Mouse (Mus musculus): ENCODE measurements at regions not wholly inside any gene's neighbourhood (a gene's known extent, or its start where the extent isn't known, plus 50 kb on each side); places are given as distances from the start of the nearest gene placed in this dataset.

DNA sequence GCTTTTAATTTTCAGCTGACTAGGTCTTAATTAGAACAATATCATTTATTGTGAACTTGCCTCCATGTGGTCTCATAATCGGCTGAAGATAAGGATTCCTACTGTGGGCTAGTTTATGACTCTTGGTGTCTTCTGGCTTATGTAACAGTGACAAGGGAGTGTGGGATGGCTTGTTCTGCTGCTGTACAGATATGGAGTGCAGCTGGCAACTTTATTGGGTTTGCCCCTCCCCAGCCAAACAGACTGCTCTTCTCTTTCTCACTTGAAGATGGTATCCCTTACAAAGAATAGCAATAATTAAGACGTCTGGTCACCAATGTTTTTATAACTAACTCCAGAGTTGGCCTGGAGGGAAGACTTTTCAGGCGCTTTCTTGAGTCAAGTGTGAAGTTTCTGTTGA lies 584.8 kb downstream of the Insc start:
- 50% methylated on average over 3 of the region's 3 CpGs for WGBS
- no peaks in the 10 kb centered on the region for H3K36me3 ChIP-seq (replicated peaks; ENCODE audit: control insufficient read depth, insufficient read depth, low read depth, low read length)
- H3K4me2 ChIP-seq (ENCODE audit: low read depth, low read length): no peak overlapping the region
- no peak overlapping the region for H3K27ac ChIP-seq (replicated peaks; ENCODE audit: low read depth, low read length)
- ATAC-seq (replicated peaks; ENCODE audit: insufficient number of reproducible peaks, low FRiP score, low TSS enrichment, low read depth): no peak
- H3K9ac ChIP-seq (replicated peaks; ENCODE audit: low read length): no peak overlapping the region
- no peaks in the 10 kb centered on the region for H3K9me3 ChIP-seq (replicated peaks; ENCODE audit: control insufficient read depth, low read length)
- no peak overlapping the region for H3K4me3 ChIP-seq (ENCODE audit: low read depth, low read length)
- H3K4me1 ChIP-seq (ENCODE audit: control insufficient read depth, insufficient read depth, low read length): no peaks in the 10 kb centered on the region
- H3K27me3 ChIP-seq (ENCODE audit: control insufficient read depth, insufficient read depth, low read length): no peaks in the 10 kb centered on the region
- no peak for DNase-seq (ENCODE audit: low spot score)

GRCm38 (mm10) chr7:115331698-115332097 lies 588.2 kb downstream of the Insc start:
- Histone ChIP-seq H3K4me1 (ENCODE audit: control insufficient read depth, insufficient read depth, low read length) (no peaks in the 10 kb centered on the region), H3K9ac (replicated peaks; ENCODE audit: low read length) (no peak overlapping the region), H3K4me3 (ENCODE audit: low read depth, low read length) (no peak overlapping the region), H3K4me2 (ENCODE audit: low read depth, low read length) (no peak overlapping the region), H3K9me3 (replicated peaks; ENCODE audit: control insufficient read depth, low read length) (no peaks in the 10 kb centered on the region), H3K27ac (replicated peaks; ENCODE audit: low read depth, low read length) (no peak overlapping the region), H3K27me3 (ENCODE audit: control insufficient read depth, insufficient read depth, low read length) (no peaks in the 10 kb centered on the region), H3K36me3 (replicated peaks; ENCODE audit: control insufficient read depth, insufficient read depth, low read depth, low read length) (no peaks in the 10 kb centered on the region)
- no peak for DNase-seq (ENCODE audit: low spot score)
- WGBS: 81% methylated on average over 1 of the region's 1 CpGs
- no peak for ATAC-seq (replicated peaks; ENCODE audit: insufficient number of reproducible peaks, low FRiP score, low TSS enrichment, low read depth)

- 72% methylated on average over 1 of the region's 1 CpGs for WGBS
Observed at GRCm38 (mm10) chr7:115333046-115333577, 589.6 kb downstream of the Insc start.

GRCm38 (mm10) chr7:115335051-115335450 lies 591.6 kb downstream of the Insc start:
- Histone ChIP-seq H3K9me3 (replicated peaks; ENCODE audit: control insufficient read depth, low read length) (no peaks in the 10 kb centered on the region), H3K4me2 (ENCODE audit: low read depth, low read length) (no peak overlapping the region), H3K27ac (replicated peaks; ENCODE audit: low read depth, low read length) (no peak overlapping the region), H3K27me3 (ENCODE audit: control insufficient read depth, insufficient read depth, low read length) (no peaks in the 10 kb centered on the region), H3K36me3 (replicated peaks; ENCODE audit: control insufficient read depth, insufficient read depth, low read depth, low read length) (no peaks in the 10 kb centered on the region), H3K9ac (replicated peaks; ENCODE audit: low read length) (no peak overlapping the region), H3K4me3 (ENCODE audit: low read depth, low read length) (no peak overlapping the region), H3K4me1 (ENCODE audit: control insufficient read depth, insufficient read depth, low read length) (no peaks in the 10 kb centered on the region)
- no peak for ATAC-seq (replicated peaks; ENCODE audit: insufficient number of reproducible peaks, low FRiP score, low TSS enrichment, low read depth)
- DNase-seq (ENCODE audit: low spot score): no peak
- 93% methylated on average over 3 of the region's 3 CpGs for WGBS

More at GRCm38 (mm10) chr7:115333046-115333577, 589.6 kb downstream of the Insc start:
- ATAC-seq (replicated peaks; ENCODE audit: insufficient number of reproducible peaks, low FRiP score, low TSS enrichment, low read depth) (no peak), DNase-seq (ENCODE audit: low spot score) (no peak)
- Histone ChIP-seq H3K27ac (replicated peaks; ENCODE audit: low read depth, low read length) (no peak overlapping the region), H3K4me3 (ENCODE audit: low read depth, low read length) (no peak overlapping the region), H3K4me1 (ENCODE audit: control insufficient read depth, insufficient read depth, low read length) (no peaks in the 10 kb centered on the region), H3K36me3 (replicated peaks; ENCODE audit: control insufficient read depth, insufficient read depth, low read depth, low read length) (no peaks in the 10 kb centered on the region), H3K9ac (replicated peaks; ENCODE audit: low read length) (no peak overlapping the region), H3K9me3 (replicated peaks; ENCODE audit: control insufficient read depth, low read length) (no peaks in the 10 kb centered on the region), H3K27me3 (ENCODE audit: control insufficient read depth, insufficient read depth, low read length) (no peaks in the 10 kb centered on the region), H3K4me2 (ENCODE audit: low read depth, low read length) (no peak overlapping the region)

GRCm38 (mm10) chr7:115340155-115340554 lies 596.7 kb downstream of the Insc start:
- Histone ChIP-seq H3K4me2 (ENCODE audit: low read depth, low read length) (no peak overlapping the region), H3K27ac (replicated peaks; ENCODE audit: low read depth, low read length) (no peak overlapping the region), H3K4me3 (ENCODE audit: low read depth, low read length) (no peak overlapping the region), H3K36me3 (replicated peaks; ENCODE audit: control insufficient read depth, insufficient read depth, low read depth, low read length) (no peaks in the 10 kb centered on the region), H3K9me3 (replicated peaks; ENCODE audit: control insufficient read depth, low read length) (no peaks in the 10 kb centered on the region), H3K4me1 (ENCODE audit: control insufficient read depth, insufficient read depth, low read length) (no peaks in the 10 kb centered on the region), H3K9ac (replicated peaks; ENCODE audit: low read length) (no peak overlapping the region), H3K27me3 (ENCODE audit: control insufficient read depth, insufficient read depth, low read length) (no peaks in the 10 kb centered on the region)
- ATAC-seq (replicated peaks; ENCODE audit: insufficient number of reproducible peaks, low FRiP score, low TSS enrichment, low read depth): no peak
- WGBS: 82% methylated on average over 7 of the region's 7 CpGs
- no peak for DNase-seq (ENCODE audit: low spot score)

GRCm38 (mm10) chr7:115341007-115341406 lies 597.5 kb downstream of the Insc start:
- Histone ChIP-seq H3K4me1 (ENCODE audit: control insufficient read depth, insufficient read depth, low read length) (no peaks in the 10 kb centered on the region), H3K4me3 (ENCODE audit: low read depth, low read length) (no peak overlapping the region), H3K27ac (replicated peaks; ENCODE audit: low read depth, low read length) (no peak overlapping the region), H3K27me3 (ENCODE audit: control insufficient read depth, insufficient read depth, low read length) (no peaks in the 10 kb centered on the region), H3K9ac (replicated peaks; ENCODE audit: low read length) (no peak overlapping the region), H3K9me3 (replicated peaks; ENCODE audit: control insufficient read depth, low read length) (no peaks in the 10 kb centered on the region), H3K36me3 (replicated peaks; ENCODE audit: control insufficient read depth, insufficient read depth, low read depth, low read length) (no peaks in the 10 kb centered on the region), H3K4me2 (ENCODE audit: low read depth, low read length) (no peak overlapping the region)
- 79% methylated on average over 4 of the region's 4 CpGs for WGBS
- DNase-seq (ENCODE audit: low spot score) (no peak), ATAC-seq (replicated peaks; ENCODE audit: insufficient number of reproducible peaks, low FRiP score, low TSS enrichment, low read depth) (no peak)

DNA sequence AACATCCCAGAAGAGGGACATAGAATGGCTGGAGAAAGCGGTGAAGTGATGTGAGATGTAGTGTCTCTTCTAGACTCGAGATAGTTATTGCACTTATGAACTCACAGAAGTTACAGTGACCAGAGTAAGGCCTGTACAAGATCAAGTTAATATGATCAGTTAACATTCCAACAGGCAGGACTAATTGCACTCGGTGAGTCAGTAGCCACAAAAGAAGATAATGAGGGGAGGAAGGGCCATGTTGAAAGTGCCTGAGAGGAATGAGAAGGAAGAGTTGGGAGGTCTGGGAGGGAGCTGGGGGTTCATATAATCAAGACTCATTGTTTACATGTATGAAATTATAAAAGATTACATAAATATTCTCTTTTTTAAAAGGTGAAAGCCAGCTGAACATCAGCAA lies 602.3 kb downstream of the Insc start:
- DNase-seq (ENCODE audit: low spot score) (no peak), ATAC-seq (replicated peaks; ENCODE audit: insufficient number of reproducible peaks, low FRiP score, low TSS enrichment, low read depth) (no peak)
- Histone ChIP-seq H3K4me1 (ENCODE audit: control insufficient read depth, insufficient read depth, low read length) (no peaks in the 10 kb centered on the region), H3K27me3 (ENCODE audit: control insufficient read depth, insufficient read depth, low read length) (no peaks in the 10 kb centered on the region), H3K4me2 (ENCODE audit: low read depth, low read length) (no peak overlapping the region), H3K27ac (replicated peaks; ENCODE audit: low read depth, low read length) (no peak overlapping the region), H3K36me3 (replicated peaks; ENCODE audit: control insufficient read depth, insufficient read depth, low read depth, low read length) (no peaks in the 10 kb centered on the region), H3K4me3 (ENCODE audit: low read depth, low read length) (no peak overlapping the region), H3K9me3 (replicated peaks; ENCODE audit: control insufficient read depth, low read length) (no peaks in the 10 kb centered on the region), H3K9ac (replicated peaks; ENCODE audit: low read length) (no peak overlapping the region)
- 74% methylated on average over 3 of the region's 3 CpGs for WGBS

GRCm38 (mm10) chr7:115358711-115359110 lies 615.2 kb downstream of the Insc start:
- Histone ChIP-seq H3K4me2 (ENCODE audit: low read depth, low read length) (no peak overlapping the region), H3K36me3 (replicated peaks; ENCODE audit: control insufficient read depth, insufficient read depth, low read depth, low read length) (no peaks in the 10 kb centered on the region), H3K27me3 (ENCODE audit: control insufficient read depth, insufficient read depth, low read length) (no peaks in the 10 kb centered on the region), H3K9ac (replicated peaks; ENCODE audit: low read length) (no peak overlapping the region), H3K27ac (replicated peaks; ENCODE audit: low read depth, low read length) (no peak overlapping the region), H3K9me3 (replicated peaks; ENCODE audit: control insufficient read depth, low read length) (no peaks in the 10 kb centered on the region), H3K4me3 (ENCODE audit: low read depth, low read length) (no peak overlapping the region), H3K4me1 (ENCODE audit: control insufficient read depth, insufficient read depth, low read length) (no peaks in the 10 kb centered on the region)
- DNase-seq (ENCODE audit: low spot score) (no peak), ATAC-seq (replicated peaks; ENCODE audit: insufficient number of reproducible peaks, low FRiP score, low TSS enrichment, low read depth) (no peak)
- WGBS: 60% methylated on average over 6 of the region's 6 CpGs
